Mouse (Mus musculus) thymus, adult 2 months (tissue): ENCODE measurements around the gene Gm21776. TPM values are rescaled to one million over a fixed set of nuclear protein-coding genes. Genes with fewer than 3 reads are reported as not detected.
"Not testable (repeated sequence)": the region's sequence is repeated elsewhere in the genome, so short reads cannot be mapped to it uniquely, and the experiment has no call there.

Experiments
- DNase-seq: peaks from one replicate; pipeline ENCODE4 v3.0.0; 2021
- H3K27ac ChIP-seq: fragments of 200-500 bp; 2 replicates; pipeline ENCODE4 v1.5.1; 2012; ENCODE audit warnings: low read length, control low read depth; ENCODE audit not compliant: control insufficient read depth, insufficient read depth
- H3K27me3 ChIP-seq: fragments of 200-500 bp; 2 replicates; pipeline ENCODE4 v1.6.1; 2012; ENCODE audit warnings: mild to moderate bottlenecking, low read length, moderate library complexity, mixed read lengths; ENCODE audit not compliant: control insufficient read depth, insufficient read depth
- H3K36me3 ChIP-seq: fragments of 200-500 bp; 2 replicates; pipeline ENCODE4 v1.6.1; 2012; ENCODE audit warnings: mild to moderate bottlenecking, low read length, moderate library complexity; ENCODE audit not compliant: control insufficient read depth, insufficient read depth
- H3K4me1 ChIP-seq: fragments of 200-500 bp; replicated peaks from 2 replicates; pipeline ENCODE4 v1.6.1; 2012; ENCODE audit warnings: low read length; ENCODE audit not compliant: control insufficient read depth, insufficient read depth
- H3K4me3 ChIP-seq: fragments of 200-500 bp; 2 replicates; pipeline ENCODE4 v1.5.1; 2012; ENCODE audit warnings: mild to moderate bottlenecking, low read length, control low read depth, moderate library complexity; ENCODE audit not compliant: control insufficient read depth, insufficient read depth
- WGBS: fragments of 180-500 bp; shearing (Covaris S2); methylation state at CpG from one replicate; pipeline ENCODE4 v1.1.7; 2018; 5-methylcytosine and 5-hydroxymethylcytosine counted together
- polyA plus RNA-seq: library from polyadenylated mRNA; depleted of rRNA; stranded (reverse); fragments of >200 nt; gene quantifications from 2 replicates; pipeline ENCODE4 v1.2.3, GENCODE M21; 2012; rRNA removed

The Gm21776 gene
- not detected in 2 replicates for polyA plus RNA-seq

DNA sequence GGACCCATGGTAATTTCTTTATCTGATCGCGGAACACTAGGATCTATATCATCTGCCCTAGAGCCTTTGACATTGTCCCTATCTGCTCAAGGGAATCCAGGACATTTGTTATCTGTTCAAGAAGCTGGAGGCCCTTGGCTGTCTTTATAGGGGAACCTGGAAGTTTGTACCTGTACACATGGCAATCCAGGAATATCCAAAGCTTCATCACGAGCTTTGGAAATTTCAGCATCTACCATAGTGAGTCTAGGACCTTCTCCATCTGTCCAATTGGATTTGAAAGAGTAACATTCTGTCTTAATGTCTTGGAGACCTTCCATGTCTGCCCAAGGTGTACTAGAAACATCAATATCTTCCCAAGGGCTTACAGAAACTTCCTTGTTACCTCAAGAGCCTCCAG lies at the start of gene Gm21776:
Gm21776 (plus strand) TSS at position 301 of the 400 bp plus-strand sequence.
- not testable (repeated sequence) for H3K27ac ChIP-seq, H3K4me3 ChIP-seq, H3K36me3 ChIP-seq, H3K4me1 ChIP-seq, DNase-seq, H3K27me3 ChIP-seq
- no CpG with 5 or more reads among the region's 3 CpGs for WGBS
